Mouse (Mus musculus) midbrain, embryonic 10.5 days (tissue): Measurements from ENCODE around the gene Pigr. TPM values are rescaled to one million over a fixed set of nuclear protein-coding genes. Genes with fewer than 3 reads are reported as not detected.
A peak's percentile ranks its signal among the peaks of the same experiment; 100 is the strongest.

Experiments used
- DNase-seq: peaks from one replicate; pipeline ENCODE4 v3.0.0-alpha.2; 2017; ENCODE audit warnings: low spot score
- H3K27ac ChIP-seq: fragments of 300-500 bp; sonication (generic); replicated peaks from 2 replicates; pipeline ENCODE4 v1.5.1; 2016; ENCODE audit warnings: mild to moderate bottlenecking
- H3K27me3 ChIP-seq: fragments of 300-500 bp; sonication (generic); 2 replicates; pipeline ENCODE4 v1.6.1; 2016; ENCODE audit warnings: low read depth, mild to moderate bottlenecking; ENCODE audit not compliant: poor library complexity, severe bottlenecking
- H3K36me3 ChIP-seq: fragments of 300-500 bp; sonication (generic); 2 replicates; pipeline ENCODE4 v1.6.1; 2016; ENCODE audit warnings: mild to moderate bottlenecking, moderate library complexity
- H3K4me1 ChIP-seq: fragments of 300-500 bp; sonication (generic); 2 replicates; pipeline ENCODE4 v1.6.1; 2016
- H3K4me3 ChIP-seq: fragments of 300-500 bp; sonication (generic); 2 replicates; pipeline ENCODE4 v1.5.1; 2016; ENCODE audit warnings: mild to moderate bottlenecking, moderate library complexity
- H3K9me3 ChIP-seq: fragments of 300-500 bp; sonication (generic); replicated peaks from 2 replicates; pipeline ENCODE4 v1.6.1; 2016; ENCODE audit warnings: mild to moderate bottlenecking
- WGBS: fragments of 180-500 bp; shearing (Covaris S2); methylation state at CpG from one replicate; pipeline ENCODE4 v1.1.7; 2016; 5-methylcytosine and 5-hydroxymethylcytosine counted together
- polyA plus RNA-seq: library from polyadenylated mRNA; unstranded; fragments of >200 nt; fragmentation: Nextera tagmentation; extraction: Ambion mirVana; gene quantifications from 2 replicates; pipeline ENCODE4 v1.2.1, GENCODE M21; 2016

Pigr gene
- polyA plus RNA-seq, result not detected in 2 replicates

DNA sequence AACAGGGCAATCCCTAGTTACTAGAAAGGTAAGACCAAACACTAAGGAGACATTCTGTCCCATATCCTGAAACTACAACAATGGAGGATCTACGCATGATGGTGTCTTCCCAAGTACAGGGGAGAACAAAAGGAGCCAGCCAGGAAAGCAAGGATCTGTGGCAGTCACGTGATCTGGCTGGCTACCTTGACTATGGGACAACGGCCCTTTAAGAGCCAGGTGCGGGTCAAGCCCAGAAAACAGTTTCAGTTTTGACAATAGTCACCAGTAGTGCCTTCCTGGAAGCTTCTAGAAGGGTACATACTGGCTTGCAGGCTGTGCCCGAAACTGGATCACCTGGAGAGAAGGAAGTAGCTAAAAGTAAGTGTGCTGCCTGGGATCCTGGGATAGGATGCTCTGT, at the start of gene Pigr:
Gene Pigr, plus strand, starts transcription at position 237 of the 400 bp plus-strand sequence.
- Histone ChIP-seq H3K4me1 (no peaks in the 10 kb centered on the region), H3K4me3 (no peak within 1 kb of the TSS), H3K9me3 (no peaks in the 10 kb centered on the region), H3K27me3 (no peaks in the 10 kb centered on the region), H3K27ac (no peak within 1 kb of the TSS), H3K36me3 (no peaks in the 10 kb centered on the region)
- 83% methylated on average over 5 of the region's 5 CpGs for WGBS
- DNase-seq, result no peak

DNA sequence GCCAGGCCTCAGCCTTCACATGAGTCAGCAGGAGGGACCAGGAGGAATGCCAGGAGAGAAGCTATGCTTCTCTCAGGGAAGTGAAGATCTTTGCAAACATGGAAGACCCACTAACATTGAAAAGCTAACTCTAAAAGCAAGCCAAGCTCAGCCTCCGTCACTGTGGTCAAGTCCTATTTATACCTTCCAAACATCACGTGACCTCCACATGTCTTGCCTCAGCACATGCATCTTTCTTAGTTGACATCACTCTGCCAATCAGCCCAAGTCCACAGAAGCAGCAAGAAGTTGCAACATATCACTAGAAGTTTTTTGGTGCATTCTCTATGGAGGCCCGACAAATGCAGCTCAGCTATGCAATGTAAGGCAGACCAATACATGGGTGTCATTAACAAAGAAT, 46.6 kb upstream of the Pigr start:
- Histone ChIP-seq H3K9me3 (no peaks in the 10 kb centered on the region), H3K4me1 (peaks cover 19% of the 10 kb centered on the region), H3K27me3 (no peaks in the 10 kb centered on the region), H3K4me3 (no peak overlapping the region), H3K36me3 (no peaks in the 10 kb centered on the region), H3K27ac (no peak overlapping the region)
- 88% methylated on average over 3 of the region's 3 CpGs for WGBS
- DNase-seq, result no peak

DNA sequence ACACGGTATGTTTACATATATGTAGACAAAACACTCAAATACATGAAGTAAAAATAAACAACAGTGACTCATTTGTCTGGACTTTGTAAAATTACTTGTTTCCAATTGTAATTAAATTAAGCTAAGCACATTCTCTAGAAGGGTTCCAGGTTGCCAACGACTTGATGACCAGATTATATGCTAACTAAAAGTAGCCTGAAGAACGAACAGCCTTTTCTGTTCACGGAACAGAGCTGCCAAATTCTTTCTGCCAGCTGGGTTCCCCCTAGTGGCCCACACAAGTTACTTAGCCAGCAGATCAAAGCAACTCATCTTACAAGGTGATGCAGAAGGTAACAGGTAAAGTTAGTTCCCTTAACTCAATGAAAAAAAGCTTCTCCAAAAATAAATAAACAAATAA, 42.4 kb upstream of the Pigr start:
- no peak overlapping the region for H3K4me3 ChIP-seq
- no peak for DNase-seq
- no peak overlapping the region for H3K27ac ChIP-seq
- no peaks in the 10 kb centered on the region for H3K36me3 ChIP-seq
- 34% methylated on average over 4 of the region's 4 CpGs for WGBS
- H3K27me3 ChIP-seq, result no peaks in the 10 kb centered on the region
- H3K4me1 ChIP-seq, result peaks cover 9% of the 10 kb centered on the region; the same call in 1 of the 2 replicates
- H3K9me3 ChIP-seq, result no peaks in the 10 kb centered on the region

DNA sequence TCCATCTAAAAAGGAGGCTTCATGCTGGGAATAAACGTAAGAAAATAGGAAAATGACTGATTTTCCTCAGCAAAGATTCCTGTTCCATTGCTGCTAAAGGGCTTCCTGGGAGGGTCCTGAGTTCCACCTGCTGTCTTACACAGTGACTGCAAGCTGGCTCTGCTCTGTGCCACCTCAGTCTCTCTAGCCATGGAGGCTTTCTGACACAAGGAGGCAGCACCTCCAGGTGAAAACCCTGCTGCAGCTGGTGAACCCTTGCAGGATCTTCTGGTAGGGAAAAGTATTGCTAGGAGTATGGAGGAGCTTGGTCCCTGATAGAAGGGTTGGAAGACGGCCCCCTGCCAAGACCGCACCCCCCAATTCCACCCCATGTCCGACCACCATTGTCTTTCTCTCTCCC, 39.5 kb upstream of the Pigr start:
- Histone ChIP-seq H3K27ac (no peak overlapping the region), H3K9me3 (0 out of 2 replicates have a peak, but pooled peaks cover 2% of the 10 kb centered on the region), H3K4me3 (no peak overlapping the region), H3K27me3 (no peaks in the 10 kb centered on the region), H3K4me1 (peaks cover 22% of the 10 kb centered on the region), H3K36me3 (no peaks in the 10 kb centered on the region)
- DNase-seq, result no peak
- 46% methylated on average over 4 of the region's 4 CpGs for WGBS

DNA sequence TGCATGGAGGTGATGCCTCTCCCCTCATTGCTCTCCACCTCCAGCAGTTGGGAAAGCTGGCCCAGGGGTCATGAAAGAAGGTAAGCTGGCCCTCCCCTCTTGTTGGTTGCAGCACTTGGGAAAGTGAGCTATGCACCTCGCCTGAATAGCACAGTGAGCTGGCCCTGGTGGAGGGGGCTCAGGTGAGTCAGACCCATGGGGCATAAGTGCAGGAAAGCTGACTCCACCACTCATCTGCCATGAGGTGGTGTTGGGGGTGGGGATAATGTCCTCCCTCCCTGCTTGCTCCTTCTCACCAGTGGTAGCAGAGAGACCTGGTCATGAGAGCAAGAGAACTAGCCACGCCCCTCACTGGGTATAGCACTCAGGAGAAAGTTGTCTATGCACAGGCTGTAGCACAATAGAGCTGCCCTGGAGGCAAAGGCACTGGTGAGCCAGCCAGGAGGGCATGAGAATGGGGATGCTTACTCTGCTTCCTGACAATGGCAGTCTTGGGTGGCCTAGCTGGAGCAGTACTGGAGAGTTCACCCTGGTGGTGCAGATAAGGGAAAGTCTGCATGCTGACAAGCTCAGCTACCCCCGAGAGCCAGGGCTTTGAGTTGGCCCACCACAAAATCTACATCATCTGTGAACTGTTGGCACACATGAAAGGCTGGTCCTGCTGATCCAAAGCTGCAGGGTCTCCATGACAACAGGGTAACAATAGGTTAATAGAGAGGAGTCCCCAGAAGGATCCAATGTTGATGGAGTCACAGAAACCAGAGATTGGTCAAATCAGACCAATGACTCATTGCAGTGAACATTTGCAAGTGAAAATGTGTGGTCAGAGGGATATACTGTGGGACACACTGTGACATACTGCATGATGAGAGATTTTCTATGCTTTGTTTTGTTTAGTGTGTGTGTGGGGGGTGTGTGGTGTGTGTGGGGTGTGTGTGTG, 36.7 kb upstream of the Pigr start:
- Histone ChIP-seq H3K36me3 (no peaks in the 10 kb centered on the region), H3K9me3 (0 out of 2 replicates have a peak, but pooled peaks cover 6% of the 10 kb centered on the region), H3K4me1 (peaks cover 13% of the 10 kb centered on the region), H3K27ac (no peak overlapping the region), H3K27me3 (no peaks in the 10 kb centered on the region), H3K4me3 (no peak overlapping the region)
- 62% methylated on average over 3 of the region's 3 CpGs for WGBS
- peak; percentile 24 for DNase-seq

DNA sequence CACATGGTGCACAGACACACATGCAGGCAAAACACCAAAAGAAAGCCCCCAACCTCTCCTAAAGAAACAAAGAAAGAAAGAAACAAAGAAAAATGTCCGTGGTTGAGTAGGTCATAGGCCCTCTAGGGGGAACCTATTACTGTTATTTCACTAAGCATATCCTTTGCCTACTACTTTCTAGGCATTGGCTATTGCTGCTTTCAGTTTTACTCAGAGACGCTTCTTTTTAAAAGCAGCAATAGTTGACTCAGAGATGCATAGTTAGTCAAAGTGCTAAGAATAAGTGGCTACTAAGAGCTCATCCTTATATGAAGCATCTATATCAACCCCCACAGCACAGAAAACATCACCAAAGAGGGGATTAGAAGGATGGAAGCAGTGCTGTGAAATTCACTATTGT, 31.2 kb upstream of the Pigr start:
- 0 out of 2 replicates have a peak, but pooled peaks cover 6% of the 10 kb centered on the region for H3K9me3 ChIP-seq
- no peak overlapping the region for H3K27ac ChIP-seq
- WGBS, result 73% methylated on average over 2 of the region's 2 CpGs
- H3K4me1 ChIP-seq, result peaks cover 2% of the 10 kb centered on the region; the same call in 1 of the 2 replicates
- H3K36me3 ChIP-seq, result no peaks in the 10 kb centered on the region
- no peaks in the 10 kb centered on the region for H3K27me3 ChIP-seq
- DNase-seq, result no peak
- no peak overlapping the region for H3K4me3 ChIP-seq

DNA sequence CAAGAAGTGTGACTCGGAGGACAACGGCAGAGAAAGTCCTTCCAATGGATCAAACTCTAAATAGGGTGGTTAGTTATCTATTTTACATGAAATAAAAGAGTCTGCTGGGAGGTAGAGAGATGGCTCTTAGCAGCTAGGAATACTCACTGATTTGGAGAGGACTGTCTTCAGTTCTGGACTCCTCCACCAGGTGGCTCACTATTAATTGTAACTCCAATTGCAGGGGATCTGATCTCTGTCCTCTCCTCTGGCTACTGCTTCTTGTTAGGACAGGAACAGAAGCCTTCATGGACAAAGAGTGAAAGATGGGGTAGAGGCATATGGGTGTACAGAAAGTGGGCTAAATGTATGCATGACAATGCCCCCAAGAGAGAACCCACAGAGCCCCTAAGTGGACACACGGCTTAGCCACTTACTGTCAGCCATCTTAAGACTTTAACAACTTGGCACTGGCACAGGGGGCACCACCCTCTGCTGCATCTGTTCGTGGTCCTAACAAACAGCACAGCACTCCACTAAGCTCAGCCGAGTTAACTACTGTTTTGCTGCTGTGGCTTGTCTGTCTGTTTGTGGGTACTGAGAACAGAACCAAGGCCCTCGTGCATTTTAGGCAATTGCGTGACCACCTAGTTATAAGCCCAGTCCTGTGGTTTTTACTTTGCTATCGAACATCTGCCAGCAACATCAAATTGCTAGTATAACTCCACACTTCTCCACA, 29.4 kb upstream of the Pigr start:
- Histone ChIP-seq H3K36me3 (no peaks in the 10 kb centered on the region), H3K9me3 (0 out of 2 replicates have a peak, but pooled peaks cover 3% of the 10 kb centered on the region), H3K27ac (no peak overlapping the region), H3K4me3 (no peak overlapping the region), H3K27me3 (no peaks in the 10 kb centered on the region), H3K4me1 (no peaks in the 10 kb centered on the region)
- DNase-seq, result peak; percentile 32
- 86% methylated on average over 8 of the region's 8 CpGs for WGBS

DNA sequence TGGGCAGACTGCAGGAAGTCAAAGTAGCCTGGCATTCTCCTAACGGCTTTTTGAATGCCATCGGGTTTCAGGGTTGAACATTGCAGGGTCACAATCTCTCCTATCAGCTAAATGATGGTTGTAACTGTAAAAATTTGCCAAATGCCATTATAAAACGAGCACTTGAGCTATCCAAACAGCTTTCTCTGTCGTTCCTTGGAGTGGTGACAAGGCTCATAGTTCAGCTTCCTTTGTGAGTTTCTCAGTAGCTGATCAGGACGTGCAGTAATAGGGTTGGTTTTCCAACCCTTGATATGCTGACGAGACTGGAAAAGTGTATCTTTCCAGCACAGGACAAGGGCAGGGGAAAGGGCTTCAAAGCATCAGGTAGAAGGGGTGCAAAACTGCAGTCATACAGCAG, 28.4 kb upstream of the Pigr start:
- Histone ChIP-seq H3K27me3 (no peaks in the 10 kb centered on the region), H3K27ac (no peak overlapping the region), H3K4me3 (no peak overlapping the region), H3K4me1 (no peaks in the 10 kb centered on the region), H3K9me3 (no peaks in the 10 kb centered on the region), H3K36me3 (no peaks in the 10 kb centered on the region)
- 78% methylated on average over 6 of the region's 6 CpGs for WGBS
- no peak for DNase-seq

DNA sequence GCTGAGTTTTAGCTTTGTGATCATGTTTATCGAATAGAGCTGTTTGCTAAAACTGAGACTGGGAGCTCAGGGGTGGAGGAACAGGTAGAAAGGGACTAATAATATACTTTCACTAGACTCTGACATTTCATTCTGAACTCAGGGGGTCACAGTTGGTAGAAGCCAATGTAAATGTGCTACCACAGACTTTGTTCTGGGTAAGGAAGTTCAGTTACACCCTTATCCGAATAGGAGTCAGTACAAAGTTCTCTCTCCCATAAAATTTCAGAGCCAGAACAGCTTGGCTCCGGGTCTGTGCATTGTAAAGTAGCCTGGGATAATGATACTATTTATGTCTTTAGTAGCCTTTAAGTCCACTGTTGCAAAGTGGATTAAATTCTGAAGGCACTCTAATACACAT, 27.9 kb upstream of the Pigr start:
- Histone ChIP-seq H3K9me3 (no peaks in the 10 kb centered on the region), H3K27ac (no peak overlapping the region), H3K36me3 (no peaks in the 10 kb centered on the region), H3K4me3 (no peak overlapping the region), H3K27me3 (no peaks in the 10 kb centered on the region), H3K4me1 (no peaks in the 10 kb centered on the region)
- WGBS, result 79% methylated on average over 3 of the region's 3 CpGs
- DNase-seq, result no peak

DNA sequence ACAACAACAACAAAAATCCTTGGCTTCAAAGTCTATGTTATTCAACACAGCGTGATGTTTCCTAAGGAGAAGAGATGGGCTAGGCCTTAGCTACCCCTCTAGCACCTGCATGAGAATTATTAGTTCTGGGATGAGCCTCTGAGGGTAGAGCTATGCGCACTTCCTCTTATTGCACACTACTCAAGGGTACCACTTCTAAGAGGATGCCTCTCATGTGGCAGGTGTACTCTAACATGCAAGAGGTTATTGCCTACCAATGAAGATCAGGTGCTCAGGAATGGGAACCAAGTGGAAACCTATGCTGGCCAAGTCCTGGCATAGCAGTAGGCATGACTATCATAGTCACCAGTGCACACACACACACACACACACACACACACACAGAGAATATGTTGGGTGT, 27.1 kb upstream of the Pigr start:
- DNase-seq, result no peak
- WGBS, result 86% methylated on average over 2 of the region's 2 CpGs
- no peaks in the 10 kb centered on the region for H3K9me3 ChIP-seq
- H3K36me3 ChIP-seq, result no peaks in the 10 kb centered on the region
- no peaks in the 10 kb centered on the region for H3K4me1 ChIP-seq
- H3K27me3 ChIP-seq, result no peaks in the 10 kb centered on the region
- no peak overlapping the region for H3K27ac ChIP-seq
- no peak overlapping the region for H3K4me3 ChIP-seq

DNA sequence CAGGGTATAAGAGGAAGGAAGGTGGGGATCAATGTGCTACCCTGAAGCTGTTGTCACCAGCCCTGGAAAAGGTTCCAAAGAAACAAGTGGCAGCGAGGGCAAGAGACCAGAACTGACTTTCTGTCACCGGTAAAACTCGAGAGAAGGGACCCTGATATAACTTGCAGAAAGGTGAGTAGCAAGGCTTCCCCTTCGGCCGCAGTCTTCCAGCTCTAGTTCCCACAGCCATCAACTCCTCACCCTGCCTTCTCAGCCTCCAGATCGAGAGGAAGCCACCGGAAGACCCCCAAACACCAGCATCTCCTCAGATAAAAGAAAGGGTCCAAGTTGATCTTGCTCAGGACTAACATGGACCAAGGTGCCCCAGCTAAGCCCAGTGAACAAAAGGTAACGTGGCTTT, 25.9 kb upstream of the Pigr start, which contains the start of gene Fcamr:
Gene Fcamr, plus strand, starts transcription at position 301 of the 400 bp plus-strand sequence.
- H3K4me1 ChIP-seq, result no peaks in the 10 kb centered on the region
- WGBS, result 89% methylated on average over 8 of the region's 8 CpGs
- H3K27ac ChIP-seq, result no peak within 1 kb of the TSS

DNA sequence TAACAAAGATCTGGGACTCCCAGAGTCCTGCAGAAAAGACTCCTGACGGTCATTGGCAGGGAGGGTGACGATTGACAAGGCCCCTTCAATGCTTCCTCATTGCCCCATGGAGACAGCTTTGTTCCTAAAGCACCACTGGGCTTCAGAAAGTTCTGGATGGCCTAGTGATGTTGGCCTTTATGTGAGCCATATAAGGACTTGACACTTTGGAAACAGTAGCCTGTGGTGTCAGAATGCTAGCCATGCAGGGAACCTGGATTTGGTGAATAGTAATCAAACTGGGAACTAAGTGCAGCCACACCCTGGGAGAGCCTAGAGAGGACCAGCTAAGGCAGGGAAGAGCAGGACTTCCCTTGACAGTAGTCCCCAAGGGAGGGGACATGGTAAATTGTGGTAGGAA, 25.0 kb upstream of the Pigr start:
- H3K27ac ChIP-seq, result no peak overlapping the region
- H3K36me3 ChIP-seq, result no peaks in the 10 kb centered on the region
- H3K4me1 ChIP-seq, result no peaks in the 10 kb centered on the region
- H3K9me3 ChIP-seq, result no peaks in the 10 kb centered on the region
- DNase-seq, result no peak
- WGBS, result 76% methylated on average over 2 of the region's 2 CpGs
- no peaks in the 10 kb centered on the region for H3K27me3 ChIP-seq
- no peak overlapping the region for H3K4me3 ChIP-seq

More for the DNA sequence above, 25.9 kb upstream of the Pigr start, which contains the start of gene Fcamr:
- Histone ChIP-seq H3K9me3 (no peaks in the 10 kb centered on the region), H3K27me3 (no peaks in the 10 kb centered on the region), H3K36me3 (no peaks in the 10 kb centered on the region), H3K4me3 (no peak within 1 kb of the TSS)
- no peak for DNase-seq

DNA sequence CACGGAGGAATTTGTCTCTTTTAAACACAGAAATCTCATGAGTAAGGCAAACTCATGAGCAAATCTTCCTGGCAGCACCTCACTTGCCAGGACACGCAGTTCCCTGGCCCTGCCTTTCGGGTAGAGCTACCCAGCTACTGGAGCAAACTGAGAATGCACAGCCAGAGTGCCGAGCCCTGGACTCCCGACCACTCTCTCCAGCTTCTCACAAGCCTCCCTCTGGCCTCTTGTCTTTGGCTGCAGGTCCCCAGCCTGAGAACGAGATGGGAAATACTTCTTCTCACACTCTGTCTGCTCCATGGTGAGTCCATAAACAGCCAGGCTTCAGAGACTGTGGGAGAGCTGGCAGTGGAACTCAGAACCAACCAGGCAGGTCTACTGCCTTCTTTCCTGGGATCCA, 23.5 kb upstream of the Pigr start:
- 59% methylated on average over 6 of the region's 6 CpGs for WGBS
- Histone ChIP-seq H3K36me3 (no peaks in the 10 kb centered on the region), H3K4me3 (no peak overlapping the region), H3K27ac (no peak overlapping the region), H3K4me1 (no peaks in the 10 kb centered on the region), H3K27me3 (no peaks in the 10 kb centered on the region), H3K9me3 (no peaks in the 10 kb centered on the region)
- DNase-seq, result no peak
